Mouse (Mus musculus) liver, embryonic 16.5 days (tissue): ENCODE results near the gene Cntnap2. TPM values are rescaled to one million over a fixed set of nuclear protein-coding genes. Genes with fewer than 3 reads are reported as not detected.
"Not testable (repeated sequence)": the region's sequence is repeated elsewhere in the genome, so short reads cannot be mapped to it uniquely, and the experiment has no call there.

Experiments used
- ATAC-seq: fragments of 200-750 bp; cut with Nextera tagmentation; 2 replicates; pipeline ENCODE4 v1.8.0; 2017; ENCODE audit warnings: low read depth, mild to moderate bottlenecking, moderate number of reproducible peaks, moderate library complexity
- H3K27ac ChIP-seq: fragments of 300-500 bp; sonication (generic); 2 replicates; pipeline ENCODE4 v1.5.1; 2014; ENCODE audit warnings: mild to moderate bottlenecking, low read length
- H3K27me3 ChIP-seq: fragments of 300-500 bp; sonication (generic); 2 replicates; pipeline ENCODE4 v1.6.1; 2014; ENCODE audit warnings: low read depth, low read length, mixed read lengths; ENCODE audit not compliant: control insufficient read depth, insufficient read depth
- H3K36me3 ChIP-seq: fragments of 300-500 bp; sonication (generic); 2 replicates; pipeline ENCODE4 v1.6.1; 2014; ENCODE audit warnings: mild to moderate bottlenecking; ENCODE audit not compliant: control insufficient read depth, insufficient read depth
- H3K4me1 ChIP-seq: fragments of 300-500 bp; sonication (generic); 2 replicates; pipeline ENCODE4 v1.6.1; 2014; ENCODE audit warnings: low read depth, low read length, mixed read lengths; ENCODE audit not compliant: control insufficient read depth
- H3K4me2 ChIP-seq: fragments of 300-500 bp; sonication (generic); 2 replicates; pipeline ENCODE4 v1.6.1; 2014; ENCODE audit warnings: low read depth, low read length, mixed read lengths
- H3K4me3 ChIP-seq: fragments of 300-500 bp; sonication (generic); 2 replicates; pipeline ENCODE4 v1.5.1; 2014; ENCODE audit warnings: low read depth, mild to moderate bottlenecking, low read length
- H3K9ac ChIP-seq: fragments of 300-500 bp; sonication (generic); 2 replicates; pipeline ENCODE4 v1.6.1; 2014; ENCODE audit warnings: low read depth, low read length
- H3K9me3 ChIP-seq: fragments of 300-500 bp; sonication (generic); replicated peaks from 2 replicates; pipeline ENCODE4 v1.6.1; 2016; ENCODE audit warnings: low read length; ENCODE audit not compliant: control insufficient read depth
- WGBS: fragments of 180-500 bp; shearing (Covaris S2); extraction: QIAGEN DNeasy Blood & Tissue Kit; methylation state at CpG from one replicate; pipeline ENCODE4 v1.1.7; 2014; ENCODE audit not compliant: insufficient replicate concordance; 5-methylcytosine and 5-hydroxymethylcytosine counted together
- polyA plus RNA-seq: library from polyadenylated mRNA; unstranded; fragments of >200 nt; fragmentation: Nextera tagmentation; extraction: Ambion mirVana; gene quantifications from 2 replicates; pipeline ENCODE4 v1.2.1, GENCODE M21; 2015

Gene Cntnap2
- polyA plus RNA-seq, 1 experiment from 2014 or later, result 0.19 TPM

DNA sequence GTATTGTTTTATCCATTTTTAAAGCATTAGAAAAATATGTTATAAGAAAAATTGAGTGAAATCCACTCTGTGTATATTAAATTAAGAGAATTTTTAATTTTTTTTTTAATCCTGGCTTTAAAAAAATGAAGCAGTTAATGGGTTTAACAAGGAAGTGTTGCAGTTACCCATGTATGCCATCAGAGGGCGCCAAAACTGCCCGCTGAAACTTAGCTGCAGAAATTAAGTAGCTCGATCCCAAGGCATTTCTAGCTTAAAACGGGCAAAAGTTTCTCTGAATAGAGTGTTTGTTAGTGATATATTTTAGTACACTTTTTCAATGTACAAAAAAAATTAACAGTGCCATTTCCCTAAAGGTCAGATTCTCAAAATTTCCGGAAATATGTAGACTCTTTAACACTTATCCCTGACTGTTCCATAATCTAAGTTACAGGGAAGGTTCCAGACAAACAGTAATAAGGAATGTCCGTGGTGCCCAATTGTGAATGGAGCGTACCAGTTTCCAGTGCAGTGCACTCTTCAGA lies 2132.2 kb downstream of the Cntnap2 start:
- no peaks in the 10 kb centered on the region for H3K27me3 ChIP-seq
- peak overlapping the region; percentile 59 for H3K4me2 ChIP-seq
- peaks cover 4% of the 10 kb centered on the region; the same call in 1 of the 2 replicates for H3K4me1 ChIP-seq
- H3K9ac ChIP-seq, result no peak overlapping the region
- no peaks in the 10 kb centered on the region for H3K9me3 ChIP-seq
- peak overlapping the region; percentile 15; the same call in 1 of the 2 replicates for H3K27ac ChIP-seq
- ATAC-seq, result no peak
- no peaks in the 10 kb centered on the region for H3K36me3 ChIP-seq
- WGBS, result 15% methylated on average over 7 of the region's 7 CpGs
- H3K4me3 ChIP-seq, result peak overlapping the region; percentile 39

DNA sequence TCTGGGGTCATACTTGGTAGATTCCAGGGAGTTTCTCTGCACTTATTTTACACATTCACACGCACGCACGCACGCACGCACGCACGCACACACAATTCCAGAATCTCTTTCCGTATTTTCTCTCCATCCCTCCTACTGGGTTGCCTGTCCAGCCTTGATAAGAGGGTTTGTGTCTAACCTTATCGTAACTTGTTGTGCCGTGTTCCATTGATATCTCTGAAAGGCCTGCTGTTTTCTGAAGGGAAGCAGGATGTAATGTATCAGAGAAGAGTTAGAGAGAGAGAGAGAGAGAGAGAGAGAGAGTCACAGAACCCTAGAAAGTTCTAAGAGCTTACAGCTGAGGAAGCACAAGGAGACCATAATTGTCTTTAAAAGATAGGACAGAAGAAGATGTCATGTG lies 2132.8 kb downstream of the Cntnap2 start:
- Histone ChIP-seq H3K27me3 (no peaks in the 10 kb centered on the region), H3K36me3 (no peaks in the 10 kb centered on the region), H3K4me2 (peak overlapping the region; percentile 59), H3K4me1 (peaks cover 4% of the 10 kb centered on the region; the same call in 1 of the 2 replicates), H3K27ac (peak overlapping the region; percentile 15; the same call in 1 of the 2 replicates), H3K9ac (no peak overlapping the region), H3K4me3 (peak overlapping the region; percentile 39), H3K9me3 (no peaks in the 10 kb centered on the region)
- WGBS, result 40% methylated on average over 10 of the region's 10 CpGs
- ATAC-seq, result peak; percentile 77

DNA sequence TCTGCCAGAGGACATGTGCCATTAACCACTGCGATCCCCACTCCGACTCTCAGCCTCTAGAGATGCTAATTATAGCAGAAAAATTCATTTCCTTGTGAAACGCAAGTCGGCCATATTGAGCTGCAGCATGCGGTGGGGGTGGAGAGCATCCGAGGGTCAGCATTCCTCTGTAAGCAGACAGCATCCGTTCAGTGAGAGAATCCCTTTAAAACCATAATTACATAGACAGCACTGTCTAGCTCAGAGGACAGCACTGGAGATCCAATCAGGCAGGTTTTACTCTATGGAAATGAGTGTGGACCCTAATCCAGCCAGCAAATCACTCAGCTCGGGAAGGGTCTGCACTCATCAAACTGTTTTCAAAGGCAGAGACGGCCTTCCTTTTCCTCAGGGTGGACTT lies 2133.3 kb downstream of the Cntnap2 start:
- Histone ChIP-seq H3K9ac (no peak overlapping the region), H3K9me3 (no peaks in the 10 kb centered on the region), H3K4me3 (no peak overlapping the region), H3K27ac (no peak overlapping the region), H3K27me3 (no peaks in the 10 kb centered on the region), H3K4me1 (peaks cover 4% of the 10 kb centered on the region; the same call in 1 of the 2 replicates), H3K4me2 (peak overlapping the region; percentile 59; the same call in 1 of the 2 replicates), H3K36me3 (no peaks in the 10 kb centered on the region)
- ATAC-seq, result no peak
- 68% methylated on average over 9 of the region's 9 CpGs for WGBS

DNA sequence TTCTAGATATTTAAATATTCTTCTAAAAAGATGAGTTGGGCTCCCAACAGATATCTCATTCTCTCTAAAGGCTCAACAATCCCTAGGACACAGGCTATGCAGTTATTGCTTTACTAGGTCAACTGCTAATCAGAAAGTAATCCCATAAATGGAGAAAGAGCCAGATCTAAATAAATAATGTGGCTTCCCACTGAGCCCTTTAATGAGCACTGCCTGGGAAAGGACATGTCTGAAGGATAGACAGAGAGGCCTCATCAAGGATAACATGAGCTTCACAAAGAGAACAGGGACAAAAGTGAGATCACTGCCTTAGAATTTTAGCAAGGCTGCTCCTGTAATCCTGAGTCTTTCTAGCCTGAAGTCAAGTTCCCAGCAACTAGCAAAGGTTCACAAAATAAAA lies 2138.4 kb downstream of the Cntnap2 start:
- Histone ChIP-seq H3K9me3 (no peaks in the 10 kb centered on the region), H3K27me3 (no peaks in the 10 kb centered on the region), H3K4me1 (no peaks in the 10 kb centered on the region), H3K4me2 (no peak overlapping the region), H3K36me3 (no peaks in the 10 kb centered on the region), H3K9ac (no peak overlapping the region), H3K4me3 (no peak overlapping the region), H3K27ac (no peak overlapping the region)
- ATAC-seq, result no peak

DNA sequence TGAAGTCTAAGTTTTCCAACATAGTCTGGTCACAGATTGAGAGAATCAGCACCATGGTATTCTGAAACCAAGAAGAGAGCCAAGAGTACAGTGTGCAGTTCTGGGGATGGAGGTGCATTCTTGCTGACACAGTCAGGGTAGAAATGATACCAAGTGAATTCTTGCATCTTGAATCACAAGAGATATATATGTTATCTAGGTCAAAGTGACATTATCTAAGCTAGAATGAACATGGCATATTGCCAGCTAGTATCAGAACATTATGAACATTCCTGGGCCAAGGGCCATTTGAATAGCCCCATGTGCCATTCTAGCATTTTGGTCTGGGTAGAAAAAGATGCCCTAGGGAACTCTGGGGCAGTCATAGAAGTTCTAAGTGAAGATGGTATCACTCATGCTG lies 2141.5 kb downstream of the Cntnap2 start:
- Histone ChIP-seq H3K9ac (no peak overlapping the region), H3K4me3 (no peak overlapping the region), H3K9me3 (no peaks in the 10 kb centered on the region), H3K27ac (no peak overlapping the region), H3K4me1 (no peaks in the 10 kb centered on the region), H3K36me3 (no peaks in the 10 kb centered on the region), H3K27me3 (no peaks in the 10 kb centered on the region), H3K4me2 (no peak overlapping the region)
- ATAC-seq, result no peak

DNA sequence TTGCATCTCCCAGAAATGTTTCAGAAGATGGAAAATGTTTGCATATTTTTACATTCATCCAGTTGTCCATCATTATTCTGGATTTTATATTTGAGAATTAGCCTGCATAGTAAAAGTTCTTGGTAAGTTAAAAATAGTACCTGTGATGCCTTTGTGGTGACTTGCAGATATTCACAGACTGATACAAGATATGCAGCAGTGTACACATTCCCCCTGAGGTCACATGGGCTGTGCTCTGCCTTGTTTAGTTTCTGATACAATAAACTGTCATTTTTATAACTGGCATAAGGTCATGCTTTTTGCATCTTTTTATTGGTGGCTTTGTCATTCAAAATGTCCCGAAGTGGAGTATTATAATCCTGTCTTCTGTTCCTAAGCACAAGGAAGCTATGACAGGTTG lies 2148.9 kb downstream of the Cntnap2 start:
- Histone ChIP-seq H3K4me1 (no peaks in the 10 kb centered on the region), H3K27me3 (no peaks in the 10 kb centered on the region), H3K4me3 (no peak overlapping the region), H3K27ac (no peak overlapping the region), H3K9ac (no peak overlapping the region), H3K36me3 (no peaks in the 10 kb centered on the region), H3K9me3 (no peaks in the 10 kb centered on the region), H3K4me2 (no peak overlapping the region)
- WGBS, result 54% methylated on average over 1 of the region's 1 CpGs
- no peak for ATAC-seq

DNA sequence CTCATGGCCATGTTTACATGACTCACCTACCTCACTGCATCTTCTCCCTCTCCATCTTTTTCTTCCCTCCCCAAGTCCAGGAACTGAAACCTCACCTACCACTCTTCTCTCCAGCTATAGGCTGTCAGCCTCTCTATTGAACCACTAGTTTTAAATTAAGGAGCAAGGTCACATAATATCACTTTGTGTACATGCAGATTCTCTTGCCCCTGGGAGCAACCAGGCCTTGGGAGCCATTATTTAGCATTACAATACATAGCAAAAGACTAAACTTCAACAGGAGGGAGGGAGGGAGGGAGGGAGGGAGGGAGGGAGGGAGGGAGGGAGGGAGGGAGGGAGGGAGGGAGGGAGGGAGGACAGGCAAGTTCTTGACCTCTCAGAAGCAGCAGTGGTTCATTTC lies 2155.6 kb downstream of the Cntnap2 start:
- no peaks in the 10 kb centered on the region for H3K36me3 ChIP-seq
- no peak overlapping the region for H3K27ac ChIP-seq
- no peak overlapping the region for H3K9ac ChIP-seq
- no peaks in the 10 kb centered on the region for H3K4me1 ChIP-seq
- H3K27me3 ChIP-seq, result no peaks in the 10 kb centered on the region
- H3K4me2 ChIP-seq, result no peak overlapping the region
- no peak overlapping the region for H3K4me3 ChIP-seq
- H3K9me3 ChIP-seq, result no peaks in the 10 kb centered on the region
- no peak for ATAC-seq

DNA sequence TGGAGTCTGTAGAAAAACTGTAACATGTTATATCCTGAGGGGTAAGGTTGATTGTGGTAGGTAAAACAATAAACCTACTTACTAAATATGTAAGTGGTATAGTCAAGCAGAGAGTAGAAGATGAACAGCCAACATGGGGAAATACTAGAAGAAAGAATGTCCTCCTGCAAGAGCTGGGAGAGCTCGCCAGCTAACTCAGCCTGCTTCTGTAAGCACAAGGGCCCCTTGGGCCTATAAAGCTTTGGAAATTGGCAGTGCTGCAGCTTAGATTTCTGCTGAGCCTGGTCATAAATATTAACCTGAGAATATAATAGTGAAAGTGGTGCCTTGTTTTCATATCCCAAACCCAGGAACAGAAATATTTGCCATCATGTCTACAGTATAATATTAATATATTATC lies 2164.4 kb downstream of the Cntnap2 start:
- H3K36me3 ChIP-seq, H3K4me3 ChIP-seq, ATAC-seq, H3K9me3 ChIP-seq, H3K27ac ChIP-seq, H3K27me3 ChIP-seq, H3K9ac ChIP-seq, H3K4me2 ChIP-seq, H3K4me1 ChIP-seq: not testable (repeated sequence)
- WGBS, result 65% methylated on average over 1 of the region's 1 CpGs

DNA sequence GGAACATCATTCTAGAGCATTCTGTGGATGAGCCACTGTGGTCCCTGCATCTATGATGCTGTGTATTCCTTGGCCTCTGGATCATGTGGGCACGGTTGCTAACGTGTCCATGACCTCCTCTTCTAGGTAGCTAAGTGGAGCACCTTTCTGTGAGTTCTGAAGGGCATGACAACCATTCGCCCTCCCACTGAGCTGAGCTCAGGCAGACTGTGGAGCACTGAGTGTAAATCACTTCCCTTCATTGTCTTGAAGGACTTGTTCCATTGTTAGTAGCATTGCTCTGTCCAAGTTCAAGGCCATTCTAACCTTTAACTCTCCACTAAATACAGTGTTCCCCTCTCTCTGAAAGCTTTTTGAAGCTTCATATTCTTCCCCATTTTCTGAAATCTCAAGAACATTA lies 2166.2 kb downstream of the Cntnap2 start:
- H3K4me1 ChIP-seq, H3K9ac ChIP-seq, H3K4me3 ChIP-seq, H3K4me2 ChIP-seq, H3K27me3 ChIP-seq, H3K36me3 ChIP-seq, H3K9me3 ChIP-seq, H3K27ac ChIP-seq, ATAC-seq: not testable (repeated sequence)
- 52% methylated on average over 3 of the region's 3 CpGs for WGBS

DNA sequence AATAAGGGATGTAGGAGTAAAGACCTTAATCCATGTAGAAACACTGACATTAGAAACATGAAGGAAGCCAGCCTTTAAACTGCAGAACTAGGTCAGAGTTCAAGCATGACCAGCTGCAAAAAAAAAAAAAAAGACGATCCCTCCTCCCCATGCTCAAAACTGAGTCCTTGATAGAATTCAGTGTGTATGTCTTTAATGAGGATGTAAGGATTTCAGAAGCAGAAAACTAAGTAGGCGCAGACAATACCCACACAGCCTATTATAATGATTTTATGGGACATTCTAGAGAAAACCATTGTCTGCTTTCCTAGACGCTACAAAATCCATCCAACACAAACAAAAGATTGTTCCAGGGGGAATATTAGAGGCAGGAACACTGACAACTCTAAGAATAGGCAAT lies 2168.4 kb downstream of the Cntnap2 start:
- ATAC-seq, result no peak
- no peak overlapping the region for H3K9ac ChIP-seq
- no peak overlapping the region for H3K4me2 ChIP-seq
- H3K36me3 ChIP-seq, result no peaks in the 10 kb centered on the region
- H3K4me1 ChIP-seq, result no peaks in the 10 kb centered on the region
- no peak overlapping the region for H3K27ac ChIP-seq
- no peaks in the 10 kb centered on the region for H3K9me3 ChIP-seq
- no peaks in the 10 kb centered on the region for H3K27me3 ChIP-seq
- 38% methylated on average over 3 of the region's 3 CpGs for WGBS
- H3K4me3 ChIP-seq, result no peak overlapping the region
